ENCODE assay signal across 11 mouse cellular contexts in genomic region chr16:8524163-8524847, GRCm38 (mm10). TPM values are rescaled to one million over a fixed set of nuclear protein-coding genes. Genes with fewer than 3 reads are reported as not detected.
A peak's percentile ranks its signal among the peaks of the same experiment; 100 is the strongest.
DNase-seq lines count a peak whose midpoint lies in the region; ATAC-seq and TF ChIP-seq lines count a peak whose summit lies in the region.
"Had no signal": no experiment of that assay in that cellular context is flagged by ENCODE, and none has a peak within 500 bp of the region (broad histone marks: within the 10 kb centered on the region; RNA-seq: fewer than 3 reads in every experiment).

No protein-coding gene starts in this region.

- H3K4me2 ChIP-seq in limb, embryonic 15.5 days: peak overlapping the region; percentile 34
- no peak overlapping the region for H3K4me2 ChIP-seq in stomach, postnatal 0 days (replicated peaks; ENCODE audit: low read depth)
- H3K4me2 ChIP-seq: liver, embryonic 13.5 days had no signal

- H3K27ac ChIP-seq in testis, adult 2 months (ENCODE audit: control insufficient read depth, insufficient read depth, low read depth, low read length): peak overlapping the region; percentile 7; the same call in 1 of the 2 replicates
- peak overlapping the region; percentile 85 for H3K27ac ChIP-seq in limb, embryonic 15.5 days
- H3K27ac ChIP-seq in stomach, postnatal 0 days (replicated peaks): 0 out of 2 replicates have a peak overlapping the region, but pooled peaks have one; percentile 30
- H3K27ac ChIP-seq: liver, embryonic 13.5 days had no signal

- no peaks in the 10 kb centered on the region; the same call in 1 of the 2 replicates for H3K4me1 ChIP-seq in testis, adult 2 months (ENCODE audit: control insufficient read depth, insufficient read depth, low read length)
- peaks cover 31% of the 10 kb centered on the region for H3K4me1 ChIP-seq in limb, embryonic 15.5 days
- no peaks in the 10 kb centered on the region; the same call in 1 of the 2 replicates for H3K4me1 ChIP-seq in stomach, postnatal 0 days (replicated peaks; ENCODE audit: control insufficient read depth, insufficient read depth)

- H3K27me3 ChIP-seq in testis, adult 2 months (ENCODE audit: control insufficient read depth, insufficient read depth, low read length): no peaks in the 10 kb centered on the region
- H3K27me3 ChIP-seq in limb, embryonic 15.5 days: no peaks in the 10 kb centered on the region
- no peaks in the 10 kb centered on the region for H3K27me3 ChIP-seq in stomach, postnatal 0 days (ENCODE audit: control insufficient read depth, insufficient read depth, low read length)
- H3K27me3 ChIP-seq: liver, embryonic 13.5 days; Patski had no signal

- ATAC-seq in limb, embryonic 15.5 days (ENCODE audit: insufficient number of reproducible peaks, low FRiP score, low TSS enrichment, low read depth): no peak
- ATAC-seq in stomach, postnatal 0 days (ENCODE audit: low FRiP score, low TSS enrichment): no peak
- ATAC-seq: Patski had no signal

- TF ChIP-seq POLR2A in testis, adult 2 months (IDR thresholded peaks at IDR 0.05; ENCODE audit: control insufficient read depth, low read depth, low read length): no peak

- no peaks in the 10 kb centered on the region for H3K9me3 ChIP-seq in limb, embryonic 15.5 days
- H3K9me3 ChIP-seq in stomach, postnatal 0 days (ENCODE audit: control insufficient read depth, low read length): no peaks in the 10 kb centered on the region
- H3K9me3 ChIP-seq: liver, embryonic 13.5 days had no signal

- 30% methylated on average over 16 of the region's 16 CpGs for WGBS in limb, embryonic 15.5 days
- 60% methylated on average over 16 of the region's 16 CpGs for WGBS in stomach, postnatal 0 days

- H3K4me3 ChIP-seq in testis, adult 2 months (ENCODE audit: control insufficient read depth, low read depth, low read length): no peak overlapping the region
- H3K4me3 ChIP-seq in limb, embryonic 15.5 days: no peak overlapping the region
- no peak overlapping the region for H3K4me3 ChIP-seq in stomach, postnatal 0 days (ENCODE audit: low read depth, low read length)
- H3K4me3 ChIP-seq: liver, embryonic 13.5 days; myocyte had no signal

- H3K9ac ChIP-seq in limb, embryonic 15.5 days: no peak overlapping the region
- no peak overlapping the region for H3K9ac ChIP-seq in stomach, postnatal 0 days (ENCODE audit: low read length)
- H3K9ac ChIP-seq: liver, embryonic 13.5 days had no signal

- DNase-seq in embryo, embryonic 11.5 days (ENCODE audit: low read depth, low spot score): peak; percentile 16
- DNase-seq in embryo, embryonic 11 days: no peak
- DNase-seq in testis, postnatal 14 days (ENCODE audit: low spot score): no peak
- DNase-seq in stomach, postnatal 0 days (ENCODE audit: low spot score): no peak
- DNase-seq in spleen, postnatal 10 days (ENCODE audit: low spot score in 2 of 2): no peak
- no peak for DNase-seq in layer of hippocampus, postnatal 36 days
- DNase-seq: liver, embryonic 13.5 days had no signal

- no peaks in the 10 kb centered on the region for H3K36me3 ChIP-seq in testis, adult 2 months (ENCODE audit: control insufficient read depth, insufficient read depth, low read length)
- no peaks in the 10 kb centered on the region for H3K36me3 ChIP-seq in limb, embryonic 15.5 days
- H3K36me3 ChIP-seq in stomach, postnatal 0 days (ENCODE audit: control insufficient read depth, insufficient read depth, low read length): no peaks in the 10 kb centered on the region
- H3K36me3 ChIP-seq: liver, embryonic 13.5 days had no signal

- no peak for TF ChIP-seq EP300 in stomach, postnatal 0 days (optimal IDR thresholded peaks at IDR 0.05)

- TF ChIP-seq CTCF in testis, adult 2 months (IDR thresholded peaks at IDR 0.05; ENCODE audit: control insufficient read depth, insufficient read depth, insufficient replicate concordance, low read depth, low read length): no peak
- no peak for TF ChIP-seq CTCF in stomach, postnatal 0 days (IDR thresholded peaks at IDR 0.05; ENCODE audit: low read depth)

RNA-seq across cellular contexts. Expression of gene Abat, which starts 11.1 kb away (rescaled TPM):
- polyA plus RNA-seq in testis, adult 2 months (2012; rRNA removed): 14.7 and 21.2 TPM in 2 replicates
- 19.8 and 24.0 TPM in 2 replicates for polyA plus RNA-seq in limb, embryonic 15.5 days (2015; fragmentation: Nextera tagmentation; extraction: Ambion mirVana)
- polyA plus RNA-seq in stomach, postnatal 0 days (2015; fragmentation: Nextera tagmentation; extraction: Ambion mirVana): 4.1 and 4.2 TPM in 2 replicates
- total RNA-seq in layer of hippocampus, postnatal 36 days (2021): 100 to 1,000 TPM; 134 to 141 TPM

RNA-seq across cellular contexts. Expression of gene Mettl22, which starts 53.7 kb away (rescaled TPM):
- polyA plus RNA-seq in testis, adult 2 months (2012; rRNA removed): 110 and 113 TPM in 2 replicates
- 19.5 and 21.1 TPM in 2 replicates for polyA plus RNA-seq in limb, embryonic 15.5 days (2015; fragmentation: Nextera tagmentation; extraction: Ambion mirVana)
- polyA plus RNA-seq in stomach, postnatal 0 days (2015; fragmentation: Nextera tagmentation; extraction: Ambion mirVana): 9.3 and 12.1 TPM in 2 replicates
- 10 to 100 TPM; 22.9 to 27.3 TPM for total RNA-seq in layer of hippocampus, postnatal 36 days (2021)

Comparison
In these comparisons a context has a peak if more than half of its experiments do, and no peak if none do; other contexts are left out.
1. H3K27ac ChIP-seq: peak in every context shown above with its lines; median percentile 85 in limb, embryonic 15.5 days; 30 in stomach, postnatal 0 days; 7 in testis, adult 2 months.